Mouse (Mus musculus) limb, embryonic 11.5 days (tissue): ENCODE data around the gene Tmc6. TPM values are rescaled to one million over a fixed set of nuclear protein-coding genes. Genes with fewer than 3 reads are reported as not detected.

Experiments used
- polyA plus RNA-seq: library from polyadenylated mRNA; unstranded; fragments of >200 nt; fragmentation: Nextera tagmentation; extraction: Ambion mirVana; gene quantifications from 2 replicates; pipeline ENCODE4 v1.2.1, GENCODE M21; 2014

Gene Tmc6
- polyA plus RNA-seq, 1 experiment from 2014 or later, result 19.3 TPM

Other genes with a start within 250 kb of the Tmc6 start
- 16.1 and 16.5 TPM in 2 replicates for gene Tnrc6c, start 127.9 kb downstream of the Tmc6 start, polyA plus RNA-seq
- 0.60 and 0.87 TPM in 2 replicates for gene Tmc8, start 122 bp downstream of the Tmc6 start, polyA plus RNA-seq
- 0.71 and 0.83 TPM in 2 replicates for gene 6030468B19Rik, start 15.5 kb upstream of the Tmc6 start, polyA plus RNA-seq
- gene Gm20708, start 27.5 kb upstream of the Tmc6 start, polyA plus RNA-seq, result 0.16 TPM in 1 of 2 replicates, not detected in the other
- gene Syngr2, start 27.5 kb upstream of the Tmc6 start, polyA plus RNA-seq, result 30.1 and 33.2 TPM in 2 replicates
- 3.1 and 3.2 TPM in 2 replicates for gene Afmid, start 43.7 kb upstream of the Tmc6 start, polyA plus RNA-seq
- 126 and 138 TPM in 2 replicates for gene Tk1, start 43.9 kb upstream of the Tmc6 start, polyA plus RNA-seq
- gene Birc5, start 67.1 kb upstream of the Tmc6 start, polyA plus RNA-seq, result 400 and 435 TPM in 2 replicates
- not detected in 2 replicates for gene Tmem235, start 78.6 kb upstream of the Tmc6 start, polyA plus RNA-seq
- gene Tha1, start 91.3 kb upstream of the Tmc6 start, polyA plus RNA-seq, result 1.4 and 1.5 TPM in 2 replicates
- 5.4 and 6.7 TPM in 2 replicates for gene Socs3, start 187.8 kb upstream of the Tmc6 start, polyA plus RNA-seq
- gene Pgs1, start 204.1 kb upstream of the Tmc6 start, polyA plus RNA-seq, result 38.4 and 39.3 TPM in 2 replicates